Mouse (Mus musculus) small intestine, adult 2 months (tissue): Measurements from ENCODE around the gene Btnl2. TPM values are rescaled to one million over a fixed set of nuclear protein-coding genes. Genes with fewer than 3 reads are reported as not detected.

Experiments used
- H3K27ac ChIP-seq: fragments of 200-500 bp; 2 replicates; pipeline ENCODE4 v1.5.1; 2012; ENCODE audit warnings: low read depth, low read length, control low read depth, inconsistent platforms; ENCODE audit not compliant: insufficient read depth
- H3K27me3 ChIP-seq: fragments of 200-500 bp; 2 replicates; pipeline ENCODE4 v1.6.1; 2012; ENCODE audit warnings: mild to moderate bottlenecking, moderate library complexity, low read length, inconsistent platforms; ENCODE audit not compliant: control insufficient read depth, insufficient read depth
- H3K36me3 ChIP-seq: fragments of 200-500 bp; 2 replicates; pipeline ENCODE4 v1.6.1; 2012; ENCODE audit warnings: mild to moderate bottlenecking, low read length, control low read depth, inconsistent platforms; ENCODE audit not compliant: control insufficient read depth, insufficient read depth
- H3K4me1 ChIP-seq: fragments of 200-500 bp; 2 replicates; pipeline ENCODE4 v1.6.1; 2012; ENCODE audit warnings: low read length, inconsistent platforms, mixed read lengths; ENCODE audit not compliant: control insufficient read depth, insufficient read depth, insufficient read length
- H3K4me3 ChIP-seq: fragments of 200-500 bp; 2 replicates; pipeline ENCODE4 v1.5.1; 2012; ENCODE audit warnings: low read depth, mild to moderate bottlenecking, control low read depth, inconsistent platforms, low read length, moderate library complexity
- CTCF ChIP-seq: fragments of 200-500 bp; IDR thresholded peaks from 2 replicates; pipeline ENCODE4 v1.5.1; 2012; ENCODE audit warnings: low read depth, mild to moderate bottlenecking, control low read depth, inconsistent platforms, low read length, moderate library complexity, mixed read lengths; ENCODE audit not compliant: insufficient replicate concordance, insufficient read length; ENCODE audit errors: extremely low read depth
- POLR2A ChIP-seq: fragments of 200-500 bp; IDR thresholded peaks from 2 replicates; pipeline ENCODE4 v1.6.1; 2012; ENCODE audit warnings: low read depth, mild to moderate bottlenecking, control low read depth, inconsistent platforms, low read length, moderate library complexity
- WGBS: fragments of 180-500 bp; shearing (Covaris S2); methylation state at CpG from one replicate; pipeline ENCODE4 v1.1.7; 2018; 5-methylcytosine and 5-hydroxymethylcytosine counted together
- polyA plus RNA-seq: library from polyadenylated mRNA; depleted of rRNA; stranded (reverse); fragments of >200 nt; gene quantifications from 2 replicates; pipeline ENCODE4 v1.2.3, GENCODE M21; 2012

Gene Btnl2
- polyA plus RNA-seq, 1 experiment: 105 TPM

- Histone ChIP-seq H3K27ac (no peak overlapping the region), H3K4me1 (no peaks in the 10 kb centered on the region), H3K36me3 (peaks cover 30% of the 10 kb centered on the region), H3K4me3 (no peak overlapping the region), H3K27me3 (no peaks in the 10 kb centered on the region)
- 64% methylated on average over 2 of the region's 2 CpGs for WGBS
- TF ChIP-seq POLR2A (no peak), CTCF (no peak)
Observed at GRCm38 (mm10) chr17:34386656-34387055, 32.0 kb downstream of the Btnl2 start.

GRCm38 (mm10) chr17:34388513-34388912, 33.9 kb downstream of the Btnl2 start:
- no peaks in the 10 kb centered on the region for H3K27me3 ChIP-seq
- peak; percentile 65; the same call in 1 of the 2 replicates for TF ChIP-seq CTCF
- no peak for TF ChIP-seq POLR2A

GRCm38 (mm10) chr17:34391507-34391906, 36.9 kb downstream of the Btnl2 start:
- H3K4me1 ChIP-seq: no peaks in the 10 kb centered on the region
- no peak overlapping the region for H3K4me3 ChIP-seq
- 50% methylated on average over 7 of the region's 7 CpGs for WGBS
- H3K36me3 ChIP-seq: no peaks in the 10 kb centered on the region
- TF ChIP-seq POLR2A (no peak), CTCF (no peak)
- H3K27ac ChIP-seq: no peak overlapping the region
- no peaks in the 10 kb centered on the region for H3K27me3 ChIP-seq

More at GRCm38 (mm10) chr17:34388513-34388912, 33.9 kb downstream of the Btnl2 start:
- Histone ChIP-seq H3K27ac (no peak overlapping the region), H3K4me1 (no peaks in the 10 kb centered on the region), H3K36me3 (peaks cover 15% of the 10 kb centered on the region), H3K4me3 (no peak overlapping the region)
- 40% methylated on average over 4 of the region's 4 CpGs for WGBS

- Histone ChIP-seq H3K4me3 (peak overlapping the region; percentile 57), H3K27me3 (no peaks in the 10 kb centered on the region), H3K4me1 (no peaks in the 10 kb centered on the region), H3K36me3 (no peaks in the 10 kb centered on the region), H3K27ac (no peak overlapping the region)
- no peak for TF ChIP-seq POLR2A
- TF ChIP-seq CTCF: no peak
- WGBS: 3% methylated on average over 24 of the region's 24 CpGs
Observed at GRCm38 (mm10) chr17:34392321-34392720, 37.7 kb downstream of the Btnl2 start.

DNA sequence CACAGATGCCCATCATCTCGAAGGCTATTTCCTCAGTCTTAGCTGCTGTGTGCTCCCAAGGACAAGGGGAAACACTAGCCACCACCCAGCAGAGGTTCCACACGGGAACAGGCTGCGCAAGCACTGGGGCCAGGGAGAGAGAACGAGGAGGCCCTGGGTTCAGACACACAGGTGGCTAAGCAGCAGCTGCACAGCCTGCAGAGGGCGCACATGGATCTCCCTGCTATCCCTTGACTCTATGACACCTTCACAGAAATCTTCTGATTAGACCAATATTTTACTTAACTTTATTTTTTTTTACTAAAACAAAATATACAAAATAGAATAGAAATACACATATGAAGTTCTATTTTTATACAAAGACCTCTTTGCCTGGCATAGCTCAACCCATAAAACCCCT, 42.7 kb downstream of the Btnl2 start:
- Histone ChIP-seq H3K27me3 (no peaks in the 10 kb centered on the region), H3K4me1 (peaks cover 2% of the 10 kb centered on the region), H3K4me3 (no peak overlapping the region), H3K36me3 (no peaks in the 10 kb centered on the region), H3K27ac (no peak overlapping the region)
- TF ChIP-seq POLR2A (no peak), CTCF (peak; percentile 36; the same call in 1 of the 2 replicates)
- WGBS: 58% methylated on average over 5 of the region's 5 CpGs

DNA sequence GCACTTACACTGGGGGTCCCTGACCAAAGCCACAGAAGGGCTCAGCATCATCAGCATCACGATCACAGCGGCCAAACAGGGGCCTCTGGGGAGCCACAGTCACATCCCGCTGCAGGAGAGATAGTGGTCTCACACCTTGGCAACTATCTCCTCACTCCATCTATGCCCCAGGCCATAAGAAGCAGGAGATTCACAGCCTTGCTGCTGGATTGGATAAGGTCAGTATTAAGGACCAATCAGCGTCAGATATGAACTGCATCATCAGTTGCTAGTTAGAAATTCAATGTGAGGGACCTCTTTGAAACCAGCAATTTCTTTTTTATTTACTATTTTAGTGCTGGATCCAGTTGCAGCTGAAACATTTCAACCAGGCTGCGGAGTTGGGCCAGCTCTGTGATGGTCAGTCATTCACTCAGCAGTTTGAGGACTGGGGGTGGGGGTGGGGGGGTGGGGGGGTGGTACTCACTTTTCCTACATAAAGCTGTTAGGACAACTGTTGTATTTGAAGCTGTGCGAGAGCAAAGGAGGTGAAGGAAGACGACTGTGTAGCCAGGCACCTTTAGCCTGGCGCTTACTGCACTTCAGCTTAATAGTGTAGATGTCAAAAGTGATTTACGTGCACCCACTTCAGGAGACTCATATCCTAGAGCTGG, 43.6 kb downstream of the Btnl2 start:
- H3K36me3 ChIP-seq: no peaks in the 10 kb centered on the region
- H3K27me3 ChIP-seq: no peaks in the 10 kb centered on the region
- H3K4me1 ChIP-seq: peaks cover 2% of the 10 kb centered on the region
- WGBS: 23% methylated on average over 9 of the region's 9 CpGs
- TF ChIP-seq POLR2A (0 out of 2 replicates have a peak, but pooled peaks have one; percentile 23), CTCF (no peak)
- H3K4me3 ChIP-seq: peak overlapping the region; percentile 70
- peak overlapping the region; percentile 70 for H3K27ac ChIP-seq

GRCm38 (mm10) chr17:34398711-34399393, 44.2 kb downstream of the Btnl2 start, which contains the start of gene BC051142:
Gene BC051142, plus strand, starts transcription at chr17:34398820.
- Histone ChIP-seq H3K27me3 (no peaks in the 10 kb centered on the region), H3K27ac (peak within 1 kb of the TSS; percentile 70), H3K36me3 (no peaks in the 10 kb centered on the region), H3K4me3 (peak within 1 kb of the TSS; percentile 70), H3K4me1 (peaks cover 2% of the 10 kb centered on the region)
- WGBS: 27% methylated on average over 34 of the region's 34 CpGs
- TF ChIP-seq POLR2A: peak; percentile 41
- TF ChIP-seq CTCF: peak; percentile 23; the same call in 1 of the 2 replicates
